Mouse (Mus musculus): ENCODE data around the gene Negr1.

GRCm38 (mm10) chr3:157206752-157207151 lies 645.2 kb downstream of the Negr1 start:
- TF ChIP-seq CTCF (IDR thresholded peaks at IDR 0.05; ENCODE audit: low read depth, low read length) (no peak), TAL1 (conservative IDR thresholded peaks at IDR 0.05; ENCODE audit: low read depth, low read length) (no peak), GATA1 (IDR thresholded peaks at IDR 0.05; ENCODE audit: borderline replicate concordance, low read length) (no peak)
